ENCODE assay signal across 8 mouse cellular contexts in the genomic region with DNA sequence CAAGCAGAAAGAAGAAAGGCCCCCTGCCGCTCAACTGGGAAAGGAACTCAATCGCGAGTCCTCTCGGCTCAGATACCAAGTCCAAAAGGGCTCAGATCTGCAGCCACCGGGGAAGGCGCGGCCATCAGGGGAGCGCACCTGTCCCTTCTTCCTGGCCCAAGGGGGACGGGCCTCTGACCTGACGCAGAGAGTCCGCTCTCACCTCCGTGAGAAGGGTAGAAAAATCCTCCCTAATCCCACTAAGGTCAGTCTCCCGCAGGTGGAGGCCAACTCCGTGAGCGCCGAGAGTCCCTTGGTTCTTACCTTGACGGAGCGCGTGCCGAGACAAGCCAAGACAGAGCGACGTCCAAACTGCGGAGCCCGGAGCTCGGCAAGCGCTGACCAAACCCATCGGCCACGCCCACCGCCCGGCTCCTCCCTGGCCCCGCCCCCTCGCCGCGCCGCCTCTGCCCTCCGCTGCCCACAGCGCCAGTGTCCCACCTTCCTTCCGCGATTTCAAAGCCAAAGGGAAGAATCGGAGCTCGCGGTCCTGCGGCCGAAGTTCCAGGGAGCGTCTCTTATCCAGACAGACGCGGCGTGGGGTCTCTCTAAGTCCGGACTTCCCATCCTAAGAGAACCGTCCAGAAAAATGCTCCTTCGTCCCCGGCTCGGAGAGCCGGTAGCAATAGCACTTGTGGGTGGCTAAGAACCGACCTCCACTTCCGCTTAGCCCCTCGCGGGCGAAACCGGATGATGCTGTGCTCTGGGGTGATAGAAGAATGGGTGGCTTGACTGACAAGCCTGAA. TPM values are rescaled to one million over a fixed set of nuclear protein-coding genes. Genes with fewer than 3 reads are reported as not detected.
A peak's percentile ranks its signal among the peaks of the same experiment; 100 is the strongest.
DNase-seq lines count a peak whose midpoint lies in the region; ATAC-seq and TF ChIP-seq lines count a peak whose summit lies in the region.

Gene Tec (minus strand): TSS at position 393 of the 785 bp plus-strand sequence.

- H3ac ChIP-seq in myocyte (ENCODE audit: control insufficient read depth, insufficient read length) = peak within 1 kb of the TSS; percentile 22

- peak within 1 kb of the TSS; percentile 89 for H3K27ac ChIP-seq in heart, embryonic 10.5 days
- peak within 1 kb of the TSS; percentile 75 for H3K27ac ChIP-seq in kidney, embryonic 15.5 days
- peak within 1 kb of the TSS; percentile 26; the same call in 1 of the 2 replicates for H3K27ac ChIP-seq in liver, embryonic 11.5 days (ENCODE audit: low read depth, low read length)

- peak within 1 kb of the TSS; percentile 59 for H3K9ac ChIP-seq in kidney, embryonic 15.5 days
- H3K9ac ChIP-seq in liver, embryonic 11.5 days (ENCODE audit: low read depth, low read length) = peak within 1 kb of the TSS; percentile 47

- H3K9me3 ChIP-seq in heart, embryonic 10.5 days = no peaks in the 10 kb centered on the region
- H3K9me3 ChIP-seq in kidney, embryonic 15.5 days (replicated peaks) = no peaks in the 10 kb centered on the region
- no peaks in the 10 kb centered on the region; the same call in 1 of the 2 replicates for H3K9me3 ChIP-seq in liver, embryonic 11.5 days (ENCODE audit: control insufficient read depth, low read length)

- peaks cover 21% of the 10 kb centered on the region; the same call in 1 of the 2 replicates for H3K4me1 ChIP-seq in heart, embryonic 10.5 days
- peaks cover 39% of the 10 kb centered on the region for H3K4me1 ChIP-seq in kidney, embryonic 15.5 days
- H3K4me1 ChIP-seq in liver, embryonic 11.5 days (replicated peaks; ENCODE audit: control insufficient read depth, insufficient read depth, low read length) = peaks cover 26% of the 10 kb centered on the region

- under 1% methylated on average over 59 of the region's 60 CpGs for WGBS in heart, embryonic 10.5 days
- under 1% methylated on average over 60 of the region's 60 CpGs for WGBS in kidney, embryonic 15.5 days
- WGBS in liver, embryonic 11.5 days = under 1% methylated on average over 60 of the region's 60 CpGs

- peak within 1 kb of the TSS; percentile 93 for H3K4me2 ChIP-seq in kidney, embryonic 15.5 days
- peak within 1 kb of the TSS; percentile 80 for H3K4me2 ChIP-seq in liver, embryonic 11.5 days
- H3K4me2 ChIP-seq in myocyte (ENCODE audit: low read depth) = peak within 1 kb of the TSS; percentile 98

- peak; percentile 93 to 94 for DNase-seq in B cell, adult 2 months
- DNase-seq in brain, adult 2 months (ENCODE audit: low read depth, low spot score) = peak; percentile 72
- peak; percentile 96 for DNase-seq in heart, embryonic 10.5 days (ENCODE audit: low spot score)
- peak; percentile 94 for DNase-seq in liver, embryonic 11.5 days (ENCODE audit: low spot score)
- peak; percentile 91 to 97 for DNase-seq in spleen, postnatal 4 days (ENCODE audit: low spot score in 2 of 2)

- H3K4me3 ChIP-seq in heart, embryonic 10.5 days = peak within 1 kb of the TSS; percentile 71
- H3K4me3 ChIP-seq in kidney, embryonic 15.5 days (replicated peaks) = peak within 1 kb of the TSS; percentile 61
- H3K4me3 ChIP-seq in liver, embryonic 11.5 days (ENCODE audit: low read depth, low read length) = peak within 1 kb of the TSS; percentile 63
- peak within 1 kb of the TSS; percentile 44 for H3K4me3 ChIP-seq in myocyte

- peak; percentile 83 for TF ChIP-seq POLR2A in myocyte (IDR thresholded peaks at IDR 0.05; ENCODE audit: insufficient read length, low read depth)

- peaks cover 13% of the 10 kb centered on the region for H3K27me3 ChIP-seq in heart, embryonic 10.5 days (ENCODE audit: insufficient read depth, poor library complexity, severe bottlenecking)
- 0 out of 2 replicates have a peak, but pooled peaks cover 7% of the 10 kb centered on the region for H3K27me3 ChIP-seq in kidney, embryonic 15.5 days
- H3K27me3 ChIP-seq in liver, embryonic 11.5 days (replicated peaks; ENCODE audit: control insufficient read depth, insufficient read depth, low read length) = peaks cover 14% of the 10 kb centered on the region
- no peaks in the 10 kb centered on the region for H3K27me3 ChIP-seq in myocyte (ENCODE audit: control insufficient read depth, insufficient read depth, insufficient read length)

- no peaks in the 10 kb centered on the region for H3K79me2 ChIP-seq in myocyte (ENCODE audit: control insufficient read depth, insufficient read depth)

- ATAC-seq in erythroblast, adult 5-6 weeks (replicated peaks; ENCODE audit: low FRiP score, poor library complexity, severe bottlenecking) = peak; percentile 92
- peak; percentile 94 for ATAC-seq in kidney, embryonic 15.5 days (replicated peaks; ENCODE audit: low FRiP score)
- peak; percentile 91 for ATAC-seq in liver, embryonic 11.5 days (replicated peaks; ENCODE audit: low FRiP score)

- H3K36me3 ChIP-seq in heart, embryonic 10.5 days = no peaks in the 10 kb centered on the region
- H3K36me3 ChIP-seq in kidney, embryonic 15.5 days = no peaks in the 10 kb centered on the region
- no peaks in the 10 kb centered on the region for H3K36me3 ChIP-seq in liver, embryonic 11.5 days (ENCODE audit: control insufficient read depth, insufficient read depth, low read length)
- no peaks in the 10 kb centered on the region for H3K36me3 ChIP-seq in myocyte (ENCODE audit: control insufficient read depth, insufficient read depth)

TF ChIP-seq in myocyte, 11 proteins besides CTCF, POLR2A, EP300 and RAD21:
- TF ChIP-seq USF1 (IDR thresholded peaks at IDR 0.05; ENCODE audit: low read depth) (no peak), MYOG (IDR thresholded peaks at IDR 0.05; ENCODE audit: control insufficient read depth in 1 of 3, insufficient read depth in 1 of 3, insufficient read length in 2 of 3, low read depth in 2 of 3) (no peak), POLR2AphosphoS2 (IDR thresholded peaks at IDR 0.05; ENCODE audit: insufficient read length, low read depth) (peak; percentile 67), MAX (IDR thresholded peaks at IDR 0.05; ENCODE audit: low read depth) (no peak)

RNA-seq across cellular contexts. Expression of gene Tec, which starts in this region (rescaled TPM):
- 1.7 and 5.6 TPM in 2 replicates for total RNA-seq in erythroblast, adult 5-6 weeks (2015; ENCODE audit: low replicate concordance)
- total RNA-seq in erythroblast, adult 5-6 weeks (2017; ENCODE audit: low replicate concordance) = 5.4 and 6.3 TPM in 2 replicates
- 7.5 and 12.1 TPM in 2 replicates for polyA plus RNA-seq in heart, embryonic 10.5 days (2016; fragmentation: Nextera tagmentation; extraction: Ambion mirVana)
- 8.4 and 8.6 TPM in 2 replicates for polyA plus RNA-seq in kidney, embryonic 15.5 days (2015; fragmentation: Nextera tagmentation; extraction: Ambion mirVana)
- polyA plus RNA-seq in liver, embryonic 11.5 days (2014; fragmentation: Nextera tagmentation; extraction: Ambion mirVana) = 7.9 and 8.9 TPM in 2 replicates
- 1.5 TPM for polyA plus RNA-seq in myocyte (2012; fragmentation: generic; extraction: Trizol)

Comparison
In these comparisons a context has a peak if more than half of its experiments do, and no peak if none do; other contexts are left out.
1. Peak in every context shown above with its lines: DNase-seq, ATAC-seq, H3K4me3 ChIP-seq and H3K27ac ChIP-seq.
2. H3K27ac ChIP-seq: peak in every context shown above with its lines; median percentile 89 in heart, embryonic 10.5 days; 75 in kidney, embryonic 15.5 days; 26 in liver, embryonic 11.5 days.